Mouse (Mus musculus) kidney, adult 2 months (tissue): Measurements from ENCODE around the gene Timm44. TPM values are rescaled to one million over a fixed set of nuclear protein-coding genes. Genes with fewer than 3 reads are reported as not detected.

Experiments
- DNase-seq: peaks from one replicate; pipeline ENCODE4 v3.0.0; 2021
- H3K27ac ChIP-seq: fragments of 200-500 bp; 2 replicates; pipeline ENCODE4 v1.5.1; 2012; ENCODE audit warnings: low read depth, low read length, control low read depth, inconsistent platforms; ENCODE audit not compliant: insufficient read depth
- H3K27me3 ChIP-seq: fragments of 200-500 bp; replicated peaks from 2 replicates; pipeline ENCODE4 v1.6.1; 2012; ENCODE audit warnings: mild to moderate bottlenecking, moderate library complexity, low read length, inconsistent platforms; ENCODE audit not compliant: control insufficient read depth, insufficient read depth
- H3K36me3 ChIP-seq: fragments of 200-500 bp; 2 replicates; pipeline ENCODE4 v1.6.1; 2012; ENCODE audit warnings: mild to moderate bottlenecking, moderate library complexity, low read length, inconsistent platforms; ENCODE audit not compliant: control insufficient read depth, insufficient read depth
- H3K4me1 ChIP-seq: fragments of 200-500 bp; 2 replicates; pipeline ENCODE4 v1.6.1; 2011; ENCODE audit warnings: low read length; ENCODE audit not compliant: control insufficient read depth, insufficient read depth
- H3K4me3 ChIP-seq: fragments of 200-500 bp; 2 replicates; pipeline ENCODE4 v1.5.1; 2011; ENCODE audit warnings: mild to moderate bottlenecking, low read depth, low read length, control low read depth; ENCODE audit not compliant: insufficient read depth
- CTCF ChIP-seq: fragments of 200-500 bp; conservative IDR thresholded peaks from 2 replicates; pipeline ENCODE4 v1.5.1; 2011; ENCODE audit warnings: low read depth, mild to moderate bottlenecking, control low read depth, low read length, moderate library complexity, mixed read lengths; ENCODE audit not compliant: insufficient read depth, insufficient read length
- POLR2A ChIP-seq: fragments of 200-500 bp; IDR thresholded peaks from one replicate; pipeline ENCODE4 v1.6.1; 2011; ENCODE audit warnings: low read depth, low read length, control low read depth
- WGBS: fragments of 180-500 bp; shearing (Covaris S2); methylation state at CpG from one replicate; pipeline ENCODE4 v1.1.7; 2018; 5-methylcytosine and 5-hydroxymethylcytosine counted together
- polyA plus RNA-seq: library from polyadenylated mRNA; depleted of rRNA; stranded (reverse); fragments of >200 nt; gene quantifications from 2 replicates; pipeline ENCODE4 v1.2.3, GENCODE M21; 2012

Gene Timm44
- polyA plus RNA-seq, 1 experiment, result 88.1 TPM

DNA sequence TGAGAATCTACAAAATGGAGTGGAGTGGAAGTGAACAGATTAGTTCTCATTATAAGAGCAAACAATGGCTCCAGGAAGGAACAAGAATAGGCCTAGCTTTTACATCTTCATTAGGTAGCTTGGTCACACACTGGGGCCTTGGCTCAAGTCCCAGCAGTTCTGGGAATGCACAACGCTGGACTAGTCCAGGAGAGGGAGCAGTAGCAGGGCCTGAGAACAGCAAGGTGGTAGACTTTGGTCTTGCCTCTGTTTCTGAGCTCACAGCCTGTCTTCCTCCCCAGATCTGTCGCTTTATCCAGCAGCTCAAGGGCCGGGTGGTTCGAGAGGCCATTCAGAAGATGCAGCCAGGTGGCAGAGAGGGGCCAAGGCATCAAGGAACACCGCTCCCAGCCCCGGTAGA lies 21.7 kb downstream of the Timm44 start:
- Histone ChIP-seq H3K4me1 (peaks cover 3% of the 10 kb centered on the region; the same call in 1 of the 2 replicates), H3K27ac (no peak overlapping the region), H3K36me3 (no peaks in the 10 kb centered on the region; the same call in 1 of the 2 replicates), H3K27me3 (no peaks in the 10 kb centered on the region), H3K4me3 (no peak overlapping the region)
- DNase-seq, result peak; percentile 94
- no peak for TF ChIP-seq POLR2A
- peak; percentile 74 for TF ChIP-seq CTCF
- 44% methylated on average over 6 of the region's 6 CpGs for WGBS

DNA sequence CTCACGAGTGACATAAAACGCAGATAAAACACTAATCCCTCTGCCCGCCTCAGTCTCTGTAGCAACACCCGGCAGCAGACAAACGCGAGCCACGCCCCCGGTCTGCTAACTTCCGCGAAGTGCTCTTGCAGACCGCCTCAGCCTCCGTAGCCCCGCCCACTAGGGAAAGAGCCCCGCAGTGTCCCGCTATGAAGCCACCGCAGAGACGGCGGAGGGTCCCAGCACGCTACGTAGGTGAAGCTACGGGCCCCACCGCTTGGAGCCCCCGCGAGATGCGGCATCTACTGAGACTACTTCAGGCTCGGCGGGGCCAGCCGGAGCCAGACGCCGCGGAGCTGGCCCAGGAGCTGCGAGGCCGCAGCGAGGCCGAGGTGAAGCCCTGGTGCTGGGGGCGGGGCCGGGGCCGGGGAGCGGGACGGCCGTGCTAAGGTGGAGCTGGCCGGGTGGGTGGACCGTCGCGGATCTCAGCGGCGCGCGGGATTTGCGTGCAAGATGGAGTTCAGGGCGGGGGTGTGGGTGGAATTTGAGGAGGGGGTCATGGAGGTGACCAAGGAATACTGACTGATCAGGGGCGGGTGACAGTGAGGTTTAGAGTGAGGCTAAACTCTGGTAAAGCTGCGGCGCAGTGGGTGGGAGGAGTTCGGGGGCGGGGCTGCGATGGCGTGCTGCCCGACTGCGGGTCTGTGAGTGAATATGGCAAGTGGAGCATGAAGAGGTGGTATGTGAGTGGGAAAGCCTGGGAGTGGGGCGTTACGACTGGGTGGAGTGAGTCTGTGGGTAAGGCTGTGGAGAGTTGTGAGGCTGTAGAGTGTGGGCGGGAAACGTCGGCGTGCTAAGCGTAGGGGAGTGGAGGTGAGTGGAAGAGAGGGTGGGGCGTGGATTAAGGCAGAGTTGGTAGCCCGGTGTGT lies 22.5 kb downstream of the Timm44 start, which contains the start of gene Snapc2:
TSS of gene Snapc2 (plus strand) at position 147 of the 908 bp plus-strand sequence.
- DNase-seq, result peak; percentile 98
- TF ChIP-seq POLR2A (peak; percentile 23), CTCF (no peak)
- peak within 1 kb of the TSS; percentile 84 for H3K4me3 ChIP-seq
- H3K27me3 ChIP-seq, result no peaks in the 10 kb centered on the region
- H3K4me1 ChIP-seq, result peaks cover 3% of the 10 kb centered on the region; the same call in 1 of the 2 replicates
- under 1% methylated on average over 69 of the region's 69 CpGs for WGBS
- H3K27ac ChIP-seq, result peak within 1 kb of the TSS; percentile 79
- H3K36me3 ChIP-seq, result no peaks in the 10 kb centered on the region; the same call in 1 of the 2 replicates

- H3K36me3 ChIP-seq, result no peaks in the 10 kb centered on the region; the same call in 1 of the 2 replicates
- H3K27ac ChIP-seq, result no peak overlapping the region
- no peaks in the 10 kb centered on the region for H3K27me3 ChIP-seq
- peaks cover 3% of the 10 kb centered on the region; the same call in 1 of the 2 replicates for H3K4me1 ChIP-seq
- H3K4me3 ChIP-seq, result peak overlapping the region; percentile 84
- no peak for TF ChIP-seq CTCF
- no peak for TF ChIP-seq POLR2A
- no peak for DNase-seq
- WGBS, result 42% methylated on average over 8 of the region's 8 CpGs
Observed at GRCm38 (mm10) chr8:4252116-4252760, 23.5 kb downstream of the Timm44 start.

DNA sequence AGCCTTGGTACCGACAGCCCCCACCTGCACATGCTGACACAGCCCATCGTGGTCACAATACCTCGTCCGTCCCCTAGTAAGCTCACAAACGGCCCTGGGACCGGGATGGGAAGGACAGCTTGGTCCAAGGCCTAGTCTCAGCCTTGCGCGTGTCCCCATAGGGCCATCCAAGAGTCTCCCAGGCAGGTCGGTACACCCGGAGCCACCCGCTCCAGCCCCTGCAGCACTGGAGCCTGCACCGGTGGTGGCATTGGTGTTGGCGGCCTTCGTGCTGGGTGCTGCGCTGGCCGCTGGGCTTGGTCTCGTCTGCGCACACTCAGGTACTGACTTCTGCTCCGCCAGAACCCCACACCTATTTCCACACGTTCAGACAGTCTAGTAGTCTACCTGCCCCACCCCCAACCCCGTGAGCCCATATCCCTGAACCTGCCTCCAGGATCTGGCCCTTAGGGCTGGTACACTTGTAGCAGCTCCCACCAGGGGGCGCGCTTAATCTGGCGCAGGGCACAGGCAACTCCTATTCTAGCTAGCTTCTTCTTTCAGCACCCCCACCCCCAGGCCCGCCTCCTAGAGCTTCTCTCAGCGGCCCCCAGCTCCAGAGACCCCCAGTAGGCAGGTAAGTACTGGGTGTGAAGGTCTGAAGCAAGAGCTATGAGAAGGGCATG lies 25.3 kb downstream of the Timm44 start:
- Histone ChIP-seq H3K27ac (no peak overlapping the region), H3K4me1 (peaks cover 3% of the 10 kb centered on the region; the same call in 1 of the 2 replicates), H3K27me3 (no peaks in the 10 kb centered on the region), H3K36me3 (no peaks in the 10 kb centered on the region; the same call in 1 of the 2 replicates), H3K4me3 (no peak overlapping the region)
- WGBS, result 51% methylated on average over 26 of the region's 26 CpGs
- peak; percentile 85 for DNase-seq
- no peak for TF ChIP-seq POLR2A
- TF ChIP-seq CTCF, result peak; percentile 74

DNA sequence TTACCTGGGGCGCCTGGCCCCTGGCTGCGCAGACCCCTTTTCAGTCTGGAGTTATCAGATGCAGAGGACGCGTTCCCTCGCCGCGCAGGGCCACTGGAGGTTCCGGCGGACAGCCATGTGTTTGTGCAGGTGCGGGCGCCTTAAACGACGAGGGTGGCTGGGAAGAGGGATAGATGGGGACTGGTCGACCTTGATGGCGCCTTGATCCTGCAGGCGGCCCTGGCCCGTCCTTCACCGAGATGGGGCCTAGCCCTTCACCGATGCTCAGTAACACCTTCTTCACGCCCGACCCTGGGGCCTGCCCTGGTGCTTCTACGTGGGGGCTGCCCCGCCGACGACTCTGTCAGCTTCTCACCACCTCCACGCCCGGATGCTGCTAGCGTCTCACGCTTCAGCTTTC lies 26.5 kb downstream of the Timm44 start:
- WGBS, result 34% methylated on average over 29 of the region's 29 CpGs
- peak; percentile 17 for DNase-seq
- no peak for TF ChIP-seq POLR2A
- no peak for TF ChIP-seq CTCF
- Histone ChIP-seq H3K36me3 (no peaks in the 10 kb centered on the region; the same call in 1 of the 2 replicates), H3K4me3 (no peak overlapping the region), H3K27me3 (no peaks in the 10 kb centered on the region), H3K27ac (no peak overlapping the region), H3K4me1 (peaks cover 3% of the 10 kb centered on the region; the same call in 1 of the 2 replicates)

- H3K27ac ChIP-seq, result no peak within 1 kb of the TSS
- DNase-seq, result no peak
- no peaks in the 10 kb centered on the region; the same call in 1 of the 2 replicates for H3K36me3 ChIP-seq
- 86% methylated on average over 15 of the region's 15 CpGs for WGBS
- H3K27me3 ChIP-seq, result no peaks in the 10 kb centered on the region
- TF ChIP-seq POLR2A (no peak), CTCF (no peak)
- H3K4me1 ChIP-seq, result peaks cover 3% of the 10 kb centered on the region; the same call in 1 of the 2 replicates
- no peak within 1 kb of the TSS for H3K4me3 ChIP-seq
Observed at GRCm38 (mm10) chr8:4247951-4248540, 27.7 kb downstream of the Timm44 start, which contains the start of gene Tgfbr3l. Tgfbr3l (plus strand) TSS chr8:4248214.

DNA sequence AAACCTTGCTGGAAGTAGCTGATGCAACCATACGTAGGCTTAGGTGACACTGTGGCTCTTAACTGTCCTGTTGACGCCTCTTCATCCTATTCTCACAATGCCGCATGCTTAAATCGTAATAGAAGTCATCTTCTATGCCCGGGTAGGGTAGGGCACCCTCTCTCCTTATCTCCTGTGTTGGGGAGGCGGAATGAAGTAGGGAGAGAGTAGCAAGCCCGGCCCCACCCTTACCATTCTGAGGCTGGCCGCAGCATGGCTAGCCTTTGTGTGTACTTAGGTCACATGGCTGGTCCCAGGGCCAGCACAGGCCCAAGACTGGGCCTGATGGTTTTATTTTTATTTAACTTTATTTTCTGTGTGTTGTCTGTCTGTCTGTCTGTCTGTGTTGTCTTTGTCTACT lies 28.5 kb downstream of the Timm44 start:
- TF ChIP-seq CTCF (no peak), POLR2A (no peak)
- no peak for DNase-seq
- Histone ChIP-seq H3K27ac (no peak overlapping the region), H3K4me1 (no peaks in the 10 kb centered on the region), H3K27me3 (no peaks in the 10 kb centered on the region), H3K36me3 (no peaks in the 10 kb centered on the region; the same call in 1 of the 2 replicates), H3K4me3 (no peak overlapping the region)
- 89% methylated on average over 8 of the region's 8 CpGs for WGBS
